Mouse (Mus musculus) limb, embryonic 14.5 days (tissue): ENCODE results near the gene Gnaq. TPM values are rescaled to one million over a fixed set of nuclear protein-coding genes. Genes with fewer than 3 reads are reported as not detected.

Experiments
- ATAC-seq: fragments of 200-750 bp; cut with Nextera tagmentation; 2 replicates; pipeline ENCODE4 v1.8.0; 2017; ENCODE audit warnings: low read depth, moderate number of reproducible peaks, moderate TSS enrichment; ENCODE audit not compliant: low FRiP score
- DNase-seq: peaks from one replicate; pipeline ENCODE4 v3.0.0-alpha.2; 2015; ENCODE audit warnings: low spot score
- H3K27ac ChIP-seq: fragments of 300-500 bp; sonication (generic); replicated peaks from 2 replicates; pipeline ENCODE4 v1.5.1; 2014; ENCODE audit warnings: low read depth, mild to moderate bottlenecking, low read length, moderate library complexity, mixed read lengths
- H3K27me3 ChIP-seq: fragments of 300-500 bp; sonication (generic); 2 replicates; pipeline ENCODE4 v1.6.1; 2014; ENCODE audit warnings: low read length, mixed read lengths; ENCODE audit not compliant: control insufficient read depth, insufficient read depth
- H3K36me3 ChIP-seq: fragments of 300-500 bp; sonication (generic); 2 replicates; pipeline ENCODE4 v1.6.1; 2014; ENCODE audit warnings: mild to moderate bottlenecking, low read length, moderate library complexity, mixed read lengths; ENCODE audit not compliant: control insufficient read depth, insufficient read depth
- H3K4me1 ChIP-seq: fragments of 300-500 bp; sonication (generic); 2 replicates; pipeline ENCODE4 v1.6.1; 2014; ENCODE audit warnings: antibody characterized with exemption, low read length, mixed read lengths; ENCODE audit not compliant: control insufficient read depth, insufficient read depth
- H3K4me2 ChIP-seq: fragments of 300-500 bp; sonication (generic); replicated peaks from 2 replicates; pipeline ENCODE4 v1.6.1; 2014; ENCODE audit warnings: low read depth, mild to moderate bottlenecking, low read length, moderate library complexity; ENCODE audit not compliant: severe bottlenecking
- H3K4me3 ChIP-seq: fragments of 300-500 bp; sonication (generic); replicated peaks from 2 replicates; pipeline ENCODE4 v1.5.1; 2014; ENCODE audit warnings: low read length
- H3K9ac ChIP-seq: fragments of 300-500 bp; sonication (generic); 2 replicates; pipeline ENCODE4 v1.6.1; 2014; ENCODE audit warnings: mild to moderate bottlenecking, low read depth, low read length, moderate library complexity; ENCODE audit not compliant: severe bottlenecking
- H3K9me3 ChIP-seq: fragments of 300-500 bp; sonication (generic); 2 replicates; pipeline ENCODE4 v1.6.1; 2016; ENCODE audit warnings: low read length; ENCODE audit not compliant: control insufficient read depth
- POLR2A ChIP-seq: fragments of 200-500 bp; IDR thresholded peaks from 2 replicates; pipeline ENCODE4 v1.8.0; 2012; ENCODE audit warnings: inconsistent platforms, mild to moderate bottlenecking, moderate library complexity, borderline replicate concordance; ENCODE audit not compliant: insufficient read depth, insufficient read length; ENCODE audit errors: extremely low read depth
- WGBS: fragments of 180-500 bp; shearing (Covaris S2); extraction: QIAGEN DNeasy Blood & Tissue Kit; methylation state at CpG from one replicate; pipeline ENCODE4 v1.1.7; 2014; 5-methylcytosine and 5-hydroxymethylcytosine counted together
- polyA plus RNA-seq, 2 experiments: library from polyadenylated mRNA; depleted of rRNA in 1 of 2; stranded (reverse) in 1 of 2; unstranded in 1 of 2; fragments of >200 nt; fragmentation: Nextera tagmentation in 1 of 2; extraction: Ambion mirVana in 1 of 2; gene quantifications; 2 replicates each; pipeline versions ENCODE4 v1.2.1 to v1.2.3; 2012 to 2014

Gene Gnaq
- polyA plus RNA-seq, 2 experiments: 16.6 to 23.4 TPM

DNA sequence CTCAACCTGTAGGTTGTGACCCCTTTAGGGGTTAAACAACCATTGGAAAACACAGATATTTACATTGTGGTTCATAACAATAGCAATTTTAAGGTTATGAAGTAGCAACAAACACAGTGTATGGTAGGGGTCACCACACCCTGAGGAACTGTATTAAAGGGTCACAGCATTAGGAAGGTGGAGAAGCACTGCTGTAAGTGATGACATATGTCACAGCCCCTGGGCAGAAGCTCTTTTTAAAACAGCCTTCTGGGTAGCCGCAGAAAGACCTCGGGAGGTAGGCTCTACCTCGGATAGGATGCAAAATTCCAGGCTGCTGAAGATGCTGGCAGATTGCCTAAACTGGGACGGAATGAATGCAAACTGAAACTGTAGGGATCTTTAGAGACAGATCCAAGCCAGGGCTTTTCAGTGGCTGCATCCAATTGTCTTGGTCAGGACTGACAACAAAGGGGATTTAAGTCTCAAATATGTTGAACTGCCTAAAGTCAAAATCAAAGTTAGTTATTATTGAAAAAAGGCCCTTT is 181.7 kb downstream of the Gnaq start:
- TF ChIP-seq POLR2A: no peak

DNA sequence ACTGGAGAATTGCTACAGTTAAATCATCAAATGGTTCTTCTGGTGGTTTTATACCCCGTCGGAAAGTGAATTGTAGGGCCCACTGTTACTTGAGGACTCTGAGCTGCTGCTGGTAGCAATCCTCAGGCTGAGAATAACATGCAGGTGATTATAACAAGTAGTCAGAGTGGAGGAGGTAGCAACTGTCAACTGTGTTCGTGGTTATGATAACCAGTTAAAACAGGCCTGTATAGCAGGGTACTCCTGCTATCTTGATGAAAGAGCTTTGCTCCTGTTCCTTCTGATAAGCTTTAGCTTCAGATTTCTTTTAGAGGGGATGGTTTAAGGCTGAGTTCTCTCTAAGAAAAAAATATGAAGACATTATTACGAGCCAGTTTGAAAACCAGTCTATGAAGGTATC is 182.9 kb downstream of the Gnaq start:
- Histone ChIP-seq H3K9me3 (no peaks in the 10 kb centered on the region), H3K36me3 (peaks cover 5% of the 10 kb centered on the region; the same call in 1 of the 2 replicates), H3K9ac (no peak overlapping the region), H3K27me3 (no peaks in the 10 kb centered on the region), H3K4me3 (no peak overlapping the region), H3K4me2 (no peak overlapping the region), H3K27ac (no peak overlapping the region), H3K4me1 (no peaks in the 10 kb centered on the region)
- no peak for DNase-seq
- no peak for TF ChIP-seq POLR2A
- no peak for ATAC-seq
- WGBS: 89% methylated on average over 4 of the region's 4 CpGs

More for the DNA sequence above, 181.7 kb downstream of the Gnaq start:
- Histone ChIP-seq H3K4me1 (no peaks in the 10 kb centered on the region), H3K27ac (no peak overlapping the region), H3K4me3 (no peak overlapping the region), H3K27me3 (no peaks in the 10 kb centered on the region), H3K9ac (no peak overlapping the region), H3K9me3 (no peaks in the 10 kb centered on the region), H3K4me2 (no peak overlapping the region), H3K36me3 (peaks cover 5% of the 10 kb centered on the region; the same call in 1 of the 2 replicates)
- 40% methylated on average over 4 of the region's 4 CpGs for WGBS
- no peak for ATAC-seq
- peak; percentile 25 for DNase-seq

DNA sequence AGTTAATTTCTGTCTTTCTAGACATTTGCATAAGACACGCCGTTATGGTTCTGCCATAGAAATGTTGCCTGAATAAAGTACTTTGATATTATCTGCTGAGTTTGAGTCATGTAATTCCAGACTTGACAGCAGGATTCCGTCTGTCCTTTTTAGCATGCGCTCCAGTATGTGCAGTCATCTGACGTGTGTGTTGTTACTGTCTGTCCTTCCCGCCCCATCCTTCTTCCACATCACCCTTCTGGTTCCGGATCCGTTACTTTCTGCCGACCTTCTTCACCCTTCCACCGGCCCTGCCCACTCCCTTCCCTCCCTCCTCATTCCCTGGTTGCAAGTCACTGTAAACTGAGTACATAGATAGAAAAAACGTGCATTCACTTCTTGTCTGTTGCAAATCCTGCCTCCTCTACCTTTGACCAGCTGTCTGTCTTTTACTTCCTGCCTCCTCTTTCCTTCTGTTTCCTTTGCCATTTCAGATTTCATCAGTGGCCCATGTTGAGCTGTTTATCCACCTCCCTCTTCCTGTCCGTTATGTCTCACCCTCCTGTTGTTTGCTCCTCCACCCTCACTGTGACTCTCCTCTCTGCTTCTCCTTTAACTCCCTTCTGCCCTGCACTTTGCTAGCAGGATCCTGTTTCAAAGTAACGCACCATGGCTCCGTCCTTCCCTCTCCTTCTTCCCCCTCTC is 185.6 kb downstream of the Gnaq start:
- ATAC-seq (no peak), DNase-seq (no peak)
- H3K9ac ChIP-seq: no peak overlapping the region
- TF ChIP-seq POLR2A: no peak
- H3K27ac ChIP-seq: 0 out of 2 replicates have a peak overlapping the region, but pooled peaks have one; percentile 7
- H3K4me2 ChIP-seq: no peak overlapping the region
- 63% methylated on average over 14 of the region's 14 CpGs for WGBS
- H3K36me3 ChIP-seq: peaks cover 5% of the 10 kb centered on the region; the same call in 1 of the 2 replicates
- H3K9me3 ChIP-seq: no peaks in the 10 kb centered on the region
- no peaks in the 10 kb centered on the region for H3K27me3 ChIP-seq
- no peak overlapping the region for H3K4me3 ChIP-seq
- H3K4me1 ChIP-seq: no peaks in the 10 kb centered on the region

DNA sequence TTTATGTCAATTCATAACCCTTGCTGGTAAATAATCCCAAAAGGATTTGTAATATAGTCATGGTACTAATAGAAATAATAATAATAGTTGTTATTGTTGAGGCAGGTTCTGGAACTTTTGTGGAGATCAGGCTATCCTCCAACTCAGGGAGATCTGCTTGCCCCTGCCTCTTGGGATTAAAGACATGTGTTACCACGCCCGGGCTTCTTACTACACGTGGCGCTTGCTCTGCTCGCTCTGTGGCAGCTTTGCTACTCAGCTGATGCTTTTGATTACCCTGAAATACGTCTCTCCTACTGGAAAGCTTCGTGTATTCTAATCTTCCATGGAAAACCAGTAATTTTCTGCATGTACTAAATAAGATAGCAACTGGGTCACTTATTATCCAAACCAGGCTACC is 187.4 kb downstream of the Gnaq start:
- Histone ChIP-seq H3K27ac (no peak overlapping the region), H3K4me3 (no peak overlapping the region), H3K4me2 (no peak overlapping the region), H3K4me1 (no peaks in the 10 kb centered on the region), H3K9me3 (no peaks in the 10 kb centered on the region), H3K27me3 (no peaks in the 10 kb centered on the region), H3K36me3 (peaks cover 5% of the 10 kb centered on the region; the same call in 1 of the 2 replicates), H3K9ac (no peak overlapping the region)
- no peak for DNase-seq
- WGBS: 53% methylated on average over 7 of the region's 7 CpGs
- ATAC-seq: no peak
- no peak for TF ChIP-seq POLR2A

DNA sequence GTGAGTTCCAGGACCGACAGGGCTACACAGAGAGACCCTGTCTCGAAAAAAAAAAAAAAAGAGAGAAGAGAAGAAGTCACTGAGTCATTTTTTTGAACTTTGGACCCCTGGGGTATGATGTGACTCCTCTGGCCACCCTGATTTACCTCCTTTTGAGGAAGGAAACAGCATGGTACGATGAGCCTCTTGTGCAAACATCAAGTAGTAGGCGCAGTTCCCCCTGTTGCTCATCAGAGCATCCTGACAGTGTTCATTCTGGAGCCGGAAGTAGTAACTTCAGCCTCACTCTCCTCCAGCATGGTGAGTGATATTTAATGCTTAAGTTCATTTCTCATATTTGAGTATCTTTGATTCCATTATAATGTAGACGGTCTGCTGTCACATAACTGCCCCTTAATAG is 190.4 kb downstream of the Gnaq start:
- Histone ChIP-seq H3K4me2 (no peak overlapping the region), H3K27me3 (no peaks in the 10 kb centered on the region), H3K36me3 (no peaks in the 10 kb centered on the region), H3K9me3 (no peaks in the 10 kb centered on the region), H3K27ac (no peak overlapping the region), H3K4me1 (peaks cover 11% of the 10 kb centered on the region), H3K9ac (no peak overlapping the region), H3K4me3 (no peak overlapping the region)
- DNase-seq (no peak), ATAC-seq (no peak)
- TF ChIP-seq POLR2A: no peak
- WGBS: 88% methylated on average over 6 of the region's 6 CpGs
